Mouse (Mus musculus) spleen, adult 2 months (tissue): ENCODE data around the gene Rbms3. TPM values are rescaled to one million over a fixed set of nuclear protein-coding genes. Genes with fewer than 3 reads are reported as not detected.

Experiments used
- DNase-seq, 2 experiments: peaks; one replicate each; pipeline versions ENCODE4 v3.0.0 to v3.0.0-alpha.2; 2012 to 2021; ENCODE audit warnings: low spot score in 2 of 2, low read depth in 1 of 2
- H3K27ac ChIP-seq: fragments of 200-500 bp; 2 replicates; pipeline ENCODE4 v1.5.1; 2012; ENCODE audit warnings: low read length, inconsistent platforms; ENCODE audit not compliant: insufficient read depth
- H3K27me3 ChIP-seq: fragments of 200-500 bp; 2 replicates; pipeline ENCODE4 v1.6.1; 2012; ENCODE audit warnings: mild to moderate bottlenecking, moderate library complexity, low read length, inconsistent platforms; ENCODE audit not compliant: control insufficient read depth, insufficient read depth
- H3K36me3 ChIP-seq: fragments of 200-500 bp; 2 replicates; pipeline ENCODE4 v1.6.1; 2012; ENCODE audit warnings: mild to moderate bottlenecking, low read length, inconsistent platforms; ENCODE audit not compliant: control insufficient read depth, insufficient read depth
- H3K4me1 ChIP-seq: fragments of 200-500 bp; 2 replicates; pipeline ENCODE4 v1.6.1; 2011; ENCODE audit warnings: inconsistent platforms; ENCODE audit not compliant: control insufficient read depth, insufficient read depth, insufficient read length
- H3K4me3 ChIP-seq: fragments of 200-500 bp; 2 replicates; pipeline ENCODE4 v1.5.1; 2011; ENCODE audit warnings: mild to moderate bottlenecking, inconsistent platforms; ENCODE audit not compliant: insufficient read depth, insufficient read length; ENCODE audit errors: extremely low read depth
- CTCF ChIP-seq: fragments of 200-500 bp; IDR thresholded peaks from 2 replicates; pipeline ENCODE4 v1.5.1; 2011; ENCODE audit warnings: mild to moderate bottlenecking, inconsistent platforms; ENCODE audit not compliant: insufficient read depth, insufficient read length, insufficient replicate concordance; ENCODE audit errors: extremely low read depth
- POLR2A ChIP-seq: fragments of 200-500 bp; IDR thresholded peaks from 2 replicates; pipeline ENCODE4 v1.6.1; 2011; ENCODE audit warnings: low read depth, low read length, inconsistent platforms
- WGBS: fragments of 180-500 bp; shearing (Covaris S2); methylation state at CpG from one replicate; pipeline ENCODE4 v1.1.7; 2018; 5-methylcytosine and 5-hydroxymethylcytosine counted together
- polyA plus RNA-seq: library from polyadenylated mRNA; depleted of rRNA; stranded (reverse); fragments of >200 nt; gene quantifications from 2 replicates; pipeline ENCODE4 v1.2.3, GENCODE M21; 2012

Rbms3 gene
- polyA plus RNA-seq, 1 experiment: 6.8 TPM

- Histone ChIP-seq H3K4me3 (no peak overlapping the region), H3K4me1 (no peaks in the 10 kb centered on the region), H3K27me3 (no peaks in the 10 kb centered on the region), H3K36me3 (no peaks in the 10 kb centered on the region), H3K27ac (no peak overlapping the region)
- TF ChIP-seq POLR2A (no peak), CTCF (no peak)
- 86% methylated on average over 5 of the region's 5 CpGs for WGBS
- DNase-seq: no peak
These were observed 529.5 kb downstream of the Rbms3 start for GRCm38 (mm10) chr9:117100181-117100580.

- TF ChIP-seq CTCF: no peak
- TF ChIP-seq POLR2A: no peak
- H3K27ac ChIP-seq: no peak overlapping the region
- 68% methylated on average over 6 of the region's 6 CpGs for WGBS
- no peaks in the 10 kb centered on the region for H3K4me1 ChIP-seq
- H3K27me3 ChIP-seq: no peaks in the 10 kb centered on the region
- DNase-seq: no peak
- H3K36me3 ChIP-seq: no peaks in the 10 kb centered on the region
- H3K4me3 ChIP-seq: no peak overlapping the region
These were observed 536.2 kb downstream of the Rbms3 start for GRCm38 (mm10) chr9:117093551-117093950.

GRCm38 (mm10) chr9:117092177-117092555 lies 537.5 kb downstream of the Rbms3 start:
- H3K4me1 ChIP-seq: no peaks in the 10 kb centered on the region
- no peak for TF ChIP-seq CTCF
- no peak for TF ChIP-seq POLR2A
- no peaks in the 10 kb centered on the region for H3K27me3 ChIP-seq
- 92% methylated on average over 8 of the region's 8 CpGs for WGBS
- H3K27ac ChIP-seq: no peak overlapping the region
- no peaks in the 10 kb centered on the region for H3K36me3 ChIP-seq
- DNase-seq: no peak
- no peak overlapping the region for H3K4me3 ChIP-seq

GRCm38 (mm10) chr9:117091253-117092176 lies 538.2 kb downstream of the Rbms3 start:
- 84% methylated on average over 9 of the region's 9 CpGs for WGBS
- no peak for DNase-seq
- Histone ChIP-seq H3K4me1 (no peaks in the 10 kb centered on the region), H3K36me3 (no peaks in the 10 kb centered on the region), H3K27ac (no peak overlapping the region), H3K4me3 (no peak overlapping the region), H3K27me3 (no peaks in the 10 kb centered on the region)
- no peak for TF ChIP-seq POLR2A
- no peak for TF ChIP-seq CTCF

- Histone ChIP-seq H3K27ac (no peak overlapping the region), H3K36me3 (no peaks in the 10 kb centered on the region), H3K4me1 (no peaks in the 10 kb centered on the region), H3K27me3 (no peaks in the 10 kb centered on the region), H3K4me3 (no peak overlapping the region)
- 91% methylated on average over 12 of the region's 12 CpGs for WGBS
- DNase-seq: no peak
- TF ChIP-seq POLR2A (no peak), CTCF (no peak)
These were observed 540.1 kb downstream of the Rbms3 start for GRCm38 (mm10) chr9:117089409-117090147.

- Histone ChIP-seq H3K36me3 (no peaks in the 10 kb centered on the region), H3K4me1 (no peaks in the 10 kb centered on the region), H3K4me3 (no peak overlapping the region), H3K27ac (no peak overlapping the region), H3K27me3 (no peaks in the 10 kb centered on the region)
- DNase-seq: no peak
- TF ChIP-seq POLR2A (no peak), CTCF (no peak)
- WGBS: 95% methylated on average over 6 of the region's 6 CpGs
These were observed 541.4 kb downstream of the Rbms3 start for GRCm38 (mm10) chr9:117088309-117088708.

GRCm38 (mm10) chr9:117085706-117086105 lies 544.0 kb downstream of the Rbms3 start:
- Histone ChIP-seq H3K4me1 (no peaks in the 10 kb centered on the region), H3K36me3 (no peaks in the 10 kb centered on the region), H3K4me3 (no peak overlapping the region), H3K27me3 (no peaks in the 10 kb centered on the region), H3K27ac (no peak overlapping the region)
- TF ChIP-seq CTCF (no peak), POLR2A (no peak)
- DNase-seq: no peak
- WGBS: 89% methylated on average over 9 of the region's 9 CpGs
